Mouse (Mus musculus) gastrocnemius, postnatal 10 days (tissue): ENCODE measurements around the gene Iqcf1. TPM values are rescaled to one million over a fixed set of nuclear protein-coding genes. Genes with fewer than 3 reads are reported as not detected.

Experiments
- DNase-seq: peaks from one replicate; pipeline ENCODE4 v3.0.0; 2021; ENCODE audit warnings: mixed read lengths
- long read RNA-seq, 2 experiments: library from polyadenylated mRNA; stranded (forward); transcript quantifications; one replicate each; pipeline ENCODE4 v2.0.0; 2021
- total RNA-seq, 2 experiments: library from RNA; stranded (reverse); gene quantifications; 2 replicates each; pipeline ENCODE4 v1.2.3; 2021

Iqcf1 gene
- total RNA-seq, result not detected
- long read RNA-seq, experiment 1, result 0 reads
- long read RNA-seq, experiment 2, result 0 reads

DNA sequence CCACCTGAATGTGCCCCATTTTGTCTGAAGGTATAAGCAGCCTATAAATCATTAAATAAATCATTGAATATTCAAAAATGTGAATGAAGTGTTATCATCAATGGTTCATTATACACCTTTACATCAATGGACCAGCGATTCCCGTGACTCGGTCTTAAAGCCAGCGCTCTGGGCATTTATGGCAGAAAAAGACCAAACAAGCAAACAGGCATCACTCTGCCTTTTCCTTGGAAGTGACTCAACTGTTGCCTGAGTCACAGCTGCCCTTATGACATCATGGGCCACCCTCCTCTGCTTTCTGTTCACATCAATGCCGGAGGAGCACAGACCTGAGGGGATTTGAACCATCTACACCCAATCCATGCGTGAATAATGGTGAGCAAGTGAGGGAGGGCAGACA lies at the start of gene Iqcf1:
TSS of gene Iqcf1 (plus strand) at position 301 of the 400 bp plus-strand sequence.
- no peak for DNase-seq

DNA sequence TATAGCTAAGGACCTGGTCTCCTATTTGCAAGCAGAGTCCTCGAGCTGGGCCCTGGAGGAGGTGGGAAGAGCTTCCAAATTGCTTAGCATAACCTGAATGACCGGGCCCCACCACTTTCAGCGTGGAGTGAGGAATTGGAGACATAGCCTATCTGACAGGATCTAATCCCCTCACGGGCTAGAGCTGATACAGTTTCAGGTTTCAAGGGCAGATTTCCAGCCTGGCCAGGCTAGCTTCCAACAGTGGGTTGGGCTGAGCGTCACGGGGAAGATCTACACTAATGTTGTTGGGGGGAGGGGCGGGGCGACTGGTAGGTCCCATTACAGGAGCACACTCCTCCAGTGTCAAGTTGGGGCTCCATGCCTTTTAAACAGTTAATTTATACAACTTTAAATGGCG lies 49.1 kb upstream of the Iqcf1 start:
- peak; percentile 58 for DNase-seq

DNA sequence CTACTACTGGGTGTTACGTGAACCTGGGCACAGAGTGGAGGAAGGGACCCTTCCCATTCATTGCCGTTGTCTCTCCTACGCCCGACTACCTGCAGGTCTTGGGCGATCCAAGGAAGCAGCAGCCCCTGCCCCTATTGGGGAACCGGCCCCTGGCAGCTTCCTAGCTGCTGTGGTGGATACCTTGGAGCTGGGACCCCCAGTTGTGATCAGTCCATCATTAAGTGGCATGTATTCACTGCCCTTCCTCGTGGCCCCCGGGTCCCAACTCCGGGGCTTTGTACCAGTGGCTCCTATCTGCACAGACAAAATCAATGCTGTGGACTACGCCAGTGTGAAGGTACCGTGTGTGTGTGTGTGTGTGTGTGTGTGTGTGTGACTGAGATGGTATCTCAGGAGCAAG lies 48.5 kb upstream of the Iqcf1 start:
- no peak for DNase-seq

- no peak for DNase-seq
These were observed 47.9 kb upstream of the Iqcf1 start for GRCm38 (mm10) chr9:106451899-106452298.

GRCm38 (mm10) chr9:106452351-106452750 lies 47.4 kb upstream of the Iqcf1 start:
- DNase-seq, result no peak

DNA sequence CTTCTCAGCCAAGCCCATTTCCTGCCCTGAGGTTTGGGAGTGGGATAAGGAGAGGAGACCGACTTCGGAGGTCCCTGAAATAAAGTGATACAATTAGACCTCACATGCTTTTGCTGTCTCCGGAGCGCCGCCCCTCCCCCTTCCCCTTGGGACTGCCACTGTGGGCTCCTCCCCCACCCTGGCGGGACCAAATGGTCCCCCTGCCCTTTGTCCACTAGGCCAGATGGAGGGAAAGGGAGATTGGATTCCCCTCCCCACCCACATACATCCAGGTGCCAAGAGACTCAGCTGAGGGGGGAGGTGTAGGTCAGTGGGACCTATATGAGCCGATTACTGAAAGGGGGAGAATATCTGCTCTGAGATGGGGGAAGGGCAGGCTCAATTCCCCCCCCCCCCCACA lies 46.9 kb upstream of the Iqcf1 start:
- no peak for DNase-seq

GRCm38 (mm10) chr9:106453271-106454070 lies 46.3 kb upstream of the Iqcf1 start, which contains the start of gene Pcbp4:
Gene Pcbp4, plus strand, starts transcription at chr9:106453291.
- peak; percentile 63 for DNase-seq

DNA sequence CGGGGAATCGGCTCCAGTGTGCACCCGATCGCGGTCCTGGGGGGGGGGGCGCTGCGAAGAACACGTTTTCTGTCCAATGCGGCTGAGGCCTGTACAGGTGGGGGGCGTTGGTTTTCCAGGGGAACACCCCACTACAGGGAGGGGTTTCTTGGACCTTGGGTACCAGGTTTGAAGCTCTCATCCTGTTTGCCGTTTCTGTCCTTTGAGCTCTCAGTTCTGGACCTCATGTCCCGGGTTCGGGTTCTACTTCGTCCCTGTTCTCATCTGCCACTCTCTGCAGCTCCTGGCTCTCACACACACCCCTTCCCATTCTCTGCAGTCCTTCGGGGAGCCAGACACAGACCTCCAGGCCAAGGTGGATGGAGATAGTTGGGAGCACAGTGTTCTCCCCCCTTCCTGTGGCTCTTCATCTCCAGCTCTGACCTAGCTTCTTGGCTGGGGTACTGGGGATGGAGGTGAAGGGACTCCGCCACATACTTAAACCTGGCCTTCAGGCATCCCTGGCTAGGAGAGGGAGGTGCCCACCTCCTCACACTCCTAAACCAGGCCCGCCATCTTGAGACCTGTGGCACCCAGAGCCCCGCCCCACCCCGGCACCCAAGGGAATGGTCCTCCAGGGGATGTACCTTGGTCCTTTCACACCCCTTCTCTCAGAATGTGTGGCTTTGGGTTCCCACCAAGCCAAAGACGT lies 45.6 kb upstream of the Iqcf1 start:
- no peak for DNase-seq

- DNase-seq, result no peak
These were observed 44.7 kb upstream of the Iqcf1 start for GRCm38 (mm10) chr9:106454888-106455681.

- peak; percentile 52 for DNase-seq
These were observed 43.2 kb upstream of the Iqcf1 start for GRCm38 (mm10) chr9:106456325-106457162.

DNA sequence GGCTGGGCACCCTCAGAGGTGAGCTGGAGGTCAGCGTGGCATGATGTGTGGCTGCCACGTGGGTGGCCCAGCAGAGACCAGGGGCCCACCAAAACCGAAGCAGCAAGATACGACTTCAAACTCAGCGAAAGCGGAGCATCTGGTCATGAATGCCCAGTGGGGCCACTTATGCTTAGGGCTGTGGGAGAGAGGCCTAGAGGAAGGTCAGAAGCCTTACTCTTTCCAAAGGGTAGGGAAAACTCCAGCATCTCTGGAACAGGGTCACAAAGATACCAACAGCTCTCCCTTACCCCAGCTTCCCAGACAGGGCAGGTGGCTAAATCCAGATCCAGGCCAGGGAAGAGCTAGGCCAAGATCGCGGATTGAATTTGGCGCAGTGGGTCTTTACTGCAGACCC lies 42.6 kb upstream of the Iqcf1 start:
- no peak for DNase-seq

- DNase-seq, result no peak
These were observed 41.8 kb upstream of the Iqcf1 start for GRCm38 (mm10) chr9:106457920-106458319.

DNA sequence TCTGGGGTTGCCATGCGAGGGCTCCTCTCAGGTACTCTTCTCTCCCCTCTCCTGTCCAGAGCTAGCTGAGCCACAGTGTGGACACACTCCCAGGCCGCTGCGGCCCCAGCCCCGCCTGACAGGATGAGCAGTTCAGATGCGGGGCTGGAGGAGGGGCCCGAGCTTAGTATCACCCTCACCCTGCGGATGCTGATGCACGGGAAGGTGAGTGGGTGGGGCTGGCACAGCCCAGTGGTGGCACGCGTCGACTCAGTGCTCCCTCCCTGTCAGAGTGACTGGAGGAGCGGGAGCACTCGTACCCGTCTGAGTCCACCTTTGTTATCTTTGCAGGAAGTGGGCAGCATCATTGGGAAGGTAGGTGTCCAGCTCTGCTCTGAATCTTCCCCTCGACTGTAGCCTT lies 39.8 kb upstream of the Iqcf1 start:
- DNase-seq, result no peak

DNA sequence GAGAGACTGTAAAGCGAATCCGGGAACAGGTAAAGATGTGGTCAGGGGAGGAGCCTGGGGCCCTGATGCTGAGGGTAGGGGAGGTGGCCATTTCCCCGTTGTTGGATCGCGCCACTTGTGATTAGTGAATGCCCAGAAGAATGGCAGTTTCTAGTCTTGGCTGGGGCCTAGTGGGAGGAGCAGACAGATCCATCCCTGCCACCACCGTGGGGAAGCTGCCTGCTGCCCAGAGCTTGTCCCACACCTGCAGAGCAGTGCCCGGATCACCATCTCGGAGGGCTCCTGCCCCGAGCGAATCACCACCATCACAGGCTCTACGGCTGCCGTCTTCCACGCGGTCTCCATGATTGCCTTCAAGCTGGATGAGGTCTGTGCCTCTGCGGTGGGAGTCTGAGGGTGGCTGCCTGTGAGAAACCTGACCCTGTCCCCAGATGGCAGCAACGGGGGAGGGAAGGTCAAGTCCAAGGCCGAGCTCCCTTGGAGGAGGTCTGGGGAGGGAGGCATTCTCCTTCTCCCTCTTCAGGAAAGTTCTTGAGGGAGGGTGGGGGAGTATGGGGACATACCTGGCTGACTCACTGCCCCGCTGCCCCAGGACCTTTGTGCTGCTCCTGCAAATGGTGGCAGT lies 39.3 kb upstream of the Iqcf1 start:
- no peak for DNase-seq

DNA sequence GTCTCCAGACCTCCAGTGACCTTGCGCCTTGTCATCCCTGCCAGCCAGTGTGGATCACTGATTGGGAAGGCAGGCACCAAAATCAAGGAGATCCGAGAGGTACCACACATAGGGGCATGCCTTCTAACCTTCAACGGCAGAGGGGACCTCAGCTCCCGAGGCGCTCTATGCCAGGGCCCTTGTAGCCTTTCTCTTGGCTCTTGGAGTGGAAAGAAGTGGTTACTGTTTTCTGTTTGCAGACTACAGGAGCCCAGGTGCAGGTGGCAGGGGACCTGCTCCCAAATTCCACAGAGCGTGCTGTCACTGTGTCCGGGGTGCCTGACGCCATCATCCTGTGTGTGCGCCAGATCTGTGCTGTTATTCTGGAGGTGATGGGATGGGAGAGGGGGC lies 38.7 kb upstream of the Iqcf1 start:
- no peak for DNase-seq

- no peak for DNase-seq
These were observed 37.9 kb upstream of the Iqcf1 start for GRCm38 (mm10) chr9:106461641-106462429.

DNA sequence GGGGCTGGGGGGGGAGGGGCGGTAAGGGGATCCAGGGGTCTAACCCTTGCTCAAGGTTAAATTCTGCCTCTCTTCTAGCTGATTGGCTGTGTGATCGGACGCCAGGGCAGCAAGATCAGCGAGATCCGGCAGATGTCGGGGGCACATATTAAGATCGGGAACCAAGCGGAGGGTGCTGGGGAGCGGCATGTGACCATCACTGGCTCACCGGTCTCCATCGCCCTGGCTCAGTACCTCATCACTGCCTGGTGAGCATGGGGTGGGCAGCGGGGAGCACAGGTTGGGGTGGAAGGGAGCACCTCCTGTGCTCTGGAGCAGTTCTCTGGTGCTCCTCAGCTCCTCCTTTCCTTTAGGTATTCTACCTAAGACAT lies 37.4 kb upstream of the Iqcf1 start:
- DNase-seq, result no peak

GRCm38 (mm10) chr9:106463122-106464063 lies 36.4 kb upstream of the Iqcf1 start:
- no peak for DNase-seq
